Mouse (Mus musculus): ENCODE data around the gene Nr2f1. TPM values are rescaled to one million over a fixed set of nuclear protein-coding genes. Genes with fewer than 3 reads are reported as not detected.

The Nr2f1 gene
- polyA plus RNA-seq, 1 experiment, result 5.9 TPM

GRCm38 (mm10) chr13:78172861-78173260, 26.7 kb downstream of the Nr2f1 start:
- peaks cover 35% of the 10 kb centered on the region for H3K27me3 ChIP-seq (ENCODE audit: control insufficient read depth, insufficient read depth, low read length)
- H3K27ac ChIP-seq (ENCODE audit: insufficient read depth, low read depth, low read length), result no peak overlapping the region
- no peaks in the 10 kb centered on the region for H3K4me1 ChIP-seq (ENCODE audit: control insufficient read depth, insufficient read depth, insufficient read length, low read length)
- 5% methylated on average over 3 of the region's 3 CpGs for WGBS
- TF ChIP-seq POLR2A (IDR thresholded peaks at IDR 0.05; ENCODE audit: low read depth, low read length) (no peak), CTCF (IDR thresholded peaks at IDR 0.05; ENCODE audit: extremely low read depth, insufficient read length, insufficient replicate concordance, low read depth, low read length) (no peak)
- no peak overlapping the region for H3K4me3 ChIP-seq (ENCODE audit: low read depth, low read length)
- H3K36me3 ChIP-seq (ENCODE audit: control insufficient read depth, insufficient read depth, low read length), result no peaks in the 10 kb centered on the region

GRCm38 (mm10) chr13:78171984-78172636, 27.4 kb downstream of the Nr2f1 start:
- peaks cover 33% of the 10 kb centered on the region for H3K27me3 ChIP-seq (ENCODE audit: control insufficient read depth, insufficient read depth, low read length)
- TF ChIP-seq POLR2A (IDR thresholded peaks at IDR 0.05; ENCODE audit: low read depth, low read length) (no peak), CTCF (IDR thresholded peaks at IDR 0.05; ENCODE audit: extremely low read depth, insufficient read length, insufficient replicate concordance, low read depth, low read length) (no peak)

GRCm38 (mm10) chr13:78171320-78171719, 28.2 kb downstream of the Nr2f1 start:
- H3K4me1 ChIP-seq (ENCODE audit: control insufficient read depth, insufficient read depth, insufficient read length, low read length), result no peaks in the 10 kb centered on the region
- H3K36me3 ChIP-seq (ENCODE audit: control insufficient read depth, insufficient read depth, low read length), result no peaks in the 10 kb centered on the region
- no peak for TF ChIP-seq POLR2A (IDR thresholded peaks at IDR 0.05; ENCODE audit: low read depth, low read length)
- TF ChIP-seq CTCF (IDR thresholded peaks at IDR 0.05; ENCODE audit: extremely low read depth, insufficient read length, insufficient replicate concordance, low read depth, low read length), result no peak
- no peak overlapping the region for H3K4me3 ChIP-seq (ENCODE audit: low read depth, low read length)
- peaks cover 28% of the 10 kb centered on the region for H3K27me3 ChIP-seq (ENCODE audit: control insufficient read depth, insufficient read depth, low read length)
- 5% methylated on average over 15 of the region's 15 CpGs for WGBS
- H3K27ac ChIP-seq (ENCODE audit: insufficient read depth, low read depth, low read length), result no peak overlapping the region

More at GRCm38 (mm10) chr13:78171984-78172636, 27.4 kb downstream of the Nr2f1 start:
- Histone ChIP-seq H3K36me3 (ENCODE audit: control insufficient read depth, insufficient read depth, low read length) (no peaks in the 10 kb centered on the region), H3K4me1 (ENCODE audit: control insufficient read depth, insufficient read depth, insufficient read length, low read length) (no peaks in the 10 kb centered on the region), H3K4me3 (ENCODE audit: low read depth, low read length) (no peak overlapping the region), H3K27ac (ENCODE audit: insufficient read depth, low read depth, low read length) (no peak overlapping the region)
- 6% methylated on average over 17 of the region's 17 CpGs for WGBS

- peaks cover 23% of the 10 kb centered on the region for H3K27me3 ChIP-seq (ENCODE audit: control insufficient read depth, insufficient read depth, low read length)
- no peak overlapping the region for H3K27ac ChIP-seq (ENCODE audit: insufficient read depth, low read depth, low read length)
- no peak for TF ChIP-seq POLR2A (IDR thresholded peaks at IDR 0.05; ENCODE audit: low read depth, low read length)
- TF ChIP-seq CTCF (IDR thresholded peaks at IDR 0.05; ENCODE audit: extremely low read depth, insufficient read length, insufficient replicate concordance, low read depth, low read length), result no peak
- no peak overlapping the region for H3K4me3 ChIP-seq (ENCODE audit: low read depth, low read length)
- H3K4me1 ChIP-seq (ENCODE audit: control insufficient read depth, insufficient read depth, insufficient read length, low read length), result no peaks in the 10 kb centered on the region
- H3K36me3 ChIP-seq (ENCODE audit: control insufficient read depth, insufficient read depth, low read length), result no peaks in the 10 kb centered on the region
- 54% methylated on average over 4 of the region's 4 CpGs for WGBS
Observed at GRCm38 (mm10) chr13:78168166-78168565, 31.4 kb downstream of the Nr2f1 start.

- Histone ChIP-seq H3K27me3 (ENCODE audit: control insufficient read depth, insufficient read depth, low read length) (peaks cover 12% of the 10 kb centered on the region; the same call in 1 of the 2 replicates), H3K4me3 (ENCODE audit: low read depth, low read length) (no peak overlapping the region), H3K36me3 (ENCODE audit: control insufficient read depth, insufficient read depth, low read length) (no peaks in the 10 kb centered on the region), H3K4me1 (ENCODE audit: control insufficient read depth, insufficient read depth, insufficient read length, low read length) (no peaks in the 10 kb centered on the region), H3K27ac (ENCODE audit: insufficient read depth, low read depth, low read length) (no peak overlapping the region)
- TF ChIP-seq POLR2A (IDR thresholded peaks at IDR 0.05; ENCODE audit: low read depth, low read length) (no peak), CTCF (IDR thresholded peaks at IDR 0.05; ENCODE audit: extremely low read depth, insufficient read length, insufficient replicate concordance, low read depth, low read length) (no peak)
Observed at GRCm38 (mm10) chr13:78164941-78165340, 34.6 kb downstream of the Nr2f1 start.

GRCm38 (mm10) chr13:78163087-78163958, 36.2 kb downstream of the Nr2f1 start:
- TF ChIP-seq CTCF (IDR thresholded peaks at IDR 0.05; ENCODE audit: extremely low read depth, insufficient read length, insufficient replicate concordance, low read depth, low read length) (peak; percentile 26; the same call in 1 of the 2 replicates), POLR2A (IDR thresholded peaks at IDR 0.05; ENCODE audit: low read depth, low read length) (no peak)
- under 1% methylated on average over 81 of the region's 86 CpGs for WGBS
- no peaks in the 10 kb centered on the region for H3K4me1 ChIP-seq (ENCODE audit: control insufficient read depth, insufficient read depth, insufficient read length, low read length)
- H3K27me3 ChIP-seq (ENCODE audit: control insufficient read depth, insufficient read depth, low read length), result peaks cover 12% of the 10 kb centered on the region; the same call in 1 of the 2 replicates
- no peaks in the 10 kb centered on the region for H3K36me3 ChIP-seq (ENCODE audit: control insufficient read depth, insufficient read depth, low read length)
- no peak overlapping the region for H3K27ac ChIP-seq (ENCODE audit: insufficient read depth, low read depth, low read length)
- peak overlapping the region; percentile 87 for H3K4me3 ChIP-seq (ENCODE audit: low read depth, low read length)

GRCm38 (mm10) chr13:78162149-78162548, 37.4 kb downstream of the Nr2f1 start:
- Histone ChIP-seq H3K27me3 (ENCODE audit: control insufficient read depth, insufficient read depth, low read length) (peaks cover 12% of the 10 kb centered on the region; the same call in 1 of the 2 replicates), H3K4me1 (ENCODE audit: control insufficient read depth, insufficient read depth, insufficient read length, low read length) (no peaks in the 10 kb centered on the region), H3K36me3 (ENCODE audit: control insufficient read depth, insufficient read depth, low read length) (no peaks in the 10 kb centered on the region), H3K27ac (ENCODE audit: insufficient read depth, low read depth, low read length) (no peak overlapping the region), H3K4me3 (ENCODE audit: low read depth, low read length) (no peak overlapping the region)
- WGBS, result 53% methylated on average over 2 of the region's 2 CpGs
- TF ChIP-seq CTCF (IDR thresholded peaks at IDR 0.05; ENCODE audit: extremely low read depth, insufficient read length, insufficient replicate concordance, low read depth, low read length), result no peak
- no peak for TF ChIP-seq POLR2A (IDR thresholded peaks at IDR 0.05; ENCODE audit: low read depth, low read length)
